In genomic region chr1:151311379-151311778, GRCm38 (mm10) we compare ENCODE assay signal across 26 mouse cellular contexts.
"Had no signal": no experiment of that assay in that cellular context is flagged by ENCODE, and none has a peak within 500 bp of the region (broad histone marks: within the 10 kb centered on the region; RNA-seq: fewer than 3 reads in every experiment).

No protein-coding gene starts in this region.

- ATAC-seq: hindbrain, postnatal 0 days; intestine, embryonic 16.5 days; liver, embryonic 12.5 days had no signal

- H3K27me3 ChIP-seq: heart, embryonic 13.5 days; heart, embryonic 15.5 days; hindbrain, embryonic 13.5 days; hindbrain, embryonic 15.5 days; kidney, embryonic 15.5 days; limb, embryonic 13.5 days; limb, embryonic 15.5 days; liver, embryonic 12.5 days had no signal

- H3K9ac ChIP-seq: heart, embryonic 13.5 days; heart, embryonic 15.5 days; hindbrain, embryonic 13.5 days; hindbrain, embryonic 15.5 days; kidney, embryonic 15.5 days; limb, embryonic 13.5 days; limb, embryonic 15.5 days; liver, embryonic 12.5 days had no signal

- H3K4me2 ChIP-seq: heart, embryonic 11.5 days; heart, embryonic 13.5 days; heart, embryonic 15.5 days; hindbrain, embryonic 13.5 days; hindbrain, embryonic 15.5 days; kidney, embryonic 15.5 days; limb, embryonic 13.5 days; limb, embryonic 15.5 days; liver, embryonic 12.5 days had no signal

- H3K9me3 ChIP-seq: heart, embryonic 13.5 days; heart, embryonic 15.5 days; hindbrain, embryonic 13.5 days; hindbrain, embryonic 15.5 days; kidney, embryonic 15.5 days; limb, embryonic 13.5 days; limb, embryonic 15.5 days; liver, embryonic 12.5 days had no signal

- H3K4me1 ChIP-seq: heart, embryonic 15.5 days; hindbrain, embryonic 13.5 days; hindbrain, embryonic 15.5 days; kidney, embryonic 15.5 days; limb, embryonic 13.5 days; limb, embryonic 15.5 days; liver, embryonic 12.5 days had no signal

- DNase-seq: gastrocnemius, postnatal 14 days; gastrocnemius, postnatal 36 days; heart, adult 11 months; heart, adult 2 months; heart, postnatal 14 days; heart, postnatal 36 days; kidney, adult 11 months; kidney, adult 2 months; kidney, adult 9 months; kidney, postnatal 14 days; kidney, postnatal 36 days; layer of hippocampus, adult 9-11 months; layer of hippocampus, postnatal 36 days; left cerebral cortex, postnatal 4 days had no signal

- H3K36me3 ChIP-seq: heart, embryonic 13.5 days; heart, embryonic 15.5 days; hindbrain, embryonic 13.5 days; hindbrain, embryonic 15.5 days; kidney, embryonic 15.5 days; limb, embryonic 13.5 days; limb, embryonic 15.5 days; liver, embryonic 12.5 days had no signal

- H3K4me3 ChIP-seq: heart, adult 2 months; heart, embryonic 13.5 days; heart, embryonic 15.5 days; hindbrain, embryonic 13.5 days; hindbrain, embryonic 15.5 days; kidney, embryonic 15.5 days; limb, embryonic 13.5 days; limb, embryonic 15.5 days; liver, embryonic 12.5 days had no signal

- H3K27ac ChIP-seq: heart, adult 2 months; heart, embryonic 13.5 days; heart, embryonic 15.5 days; hindbrain, embryonic 13.5 days; hindbrain, embryonic 15.5 days; hindbrain, postnatal 0 days; kidney, embryonic 15.5 days; kidney, postnatal 0 days; limb, embryonic 13.5 days; limb, embryonic 15.5 days; liver, embryonic 12.5 days had no signal
